Mouse (Mus musculus) thymus, postnatal 4 days (tissue): Measurements from ENCODE around the gene Fam166b.

Experiments used
- DNase-seq: peaks from one replicate; pipeline ENCODE4 v3.0.0; 2021

The Fam166b gene

DNA sequence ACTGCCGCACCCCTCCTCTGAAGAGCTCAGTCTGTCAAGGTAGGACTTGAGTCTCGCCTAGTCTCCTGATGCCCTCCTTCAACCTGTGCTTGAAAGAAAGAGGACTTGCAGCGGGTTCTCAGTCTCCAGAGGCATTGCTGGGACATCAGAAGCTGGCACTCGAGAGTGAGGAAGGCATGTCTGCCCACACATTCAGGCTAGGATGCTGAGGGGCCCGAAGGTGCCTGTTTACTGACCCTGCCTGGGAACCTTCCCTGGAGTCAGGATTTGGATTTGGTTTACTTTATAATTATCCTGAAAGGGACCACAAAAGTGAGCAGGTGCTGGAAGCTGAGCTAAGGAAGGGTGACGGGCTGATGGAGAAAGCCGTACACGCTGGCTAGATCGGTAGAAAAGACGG is 27.4 kb downstream of the Fam166b start:
- no peak for DNase-seq

DNA sequence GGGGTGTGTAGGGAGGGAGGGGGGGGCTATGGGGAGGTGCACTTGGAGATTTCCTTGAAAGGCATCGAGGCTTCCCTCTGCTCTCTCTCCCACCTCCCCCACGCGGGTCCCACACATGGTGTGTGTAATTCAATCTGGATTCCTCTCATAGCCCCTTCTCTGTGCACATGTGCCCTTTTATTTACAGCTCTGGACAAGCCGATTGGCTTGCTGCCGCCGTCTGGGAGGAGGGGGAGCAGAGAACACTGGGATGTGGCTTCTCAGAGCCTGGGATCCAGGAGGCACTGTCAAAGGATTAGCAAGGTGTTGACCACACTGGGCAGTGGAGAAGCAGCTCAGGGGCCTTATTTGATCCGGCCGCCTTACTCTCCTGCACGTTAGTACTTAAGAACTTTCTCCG is 28.0 kb downstream of the Fam166b start:
- no peak for DNase-seq

DNA sequence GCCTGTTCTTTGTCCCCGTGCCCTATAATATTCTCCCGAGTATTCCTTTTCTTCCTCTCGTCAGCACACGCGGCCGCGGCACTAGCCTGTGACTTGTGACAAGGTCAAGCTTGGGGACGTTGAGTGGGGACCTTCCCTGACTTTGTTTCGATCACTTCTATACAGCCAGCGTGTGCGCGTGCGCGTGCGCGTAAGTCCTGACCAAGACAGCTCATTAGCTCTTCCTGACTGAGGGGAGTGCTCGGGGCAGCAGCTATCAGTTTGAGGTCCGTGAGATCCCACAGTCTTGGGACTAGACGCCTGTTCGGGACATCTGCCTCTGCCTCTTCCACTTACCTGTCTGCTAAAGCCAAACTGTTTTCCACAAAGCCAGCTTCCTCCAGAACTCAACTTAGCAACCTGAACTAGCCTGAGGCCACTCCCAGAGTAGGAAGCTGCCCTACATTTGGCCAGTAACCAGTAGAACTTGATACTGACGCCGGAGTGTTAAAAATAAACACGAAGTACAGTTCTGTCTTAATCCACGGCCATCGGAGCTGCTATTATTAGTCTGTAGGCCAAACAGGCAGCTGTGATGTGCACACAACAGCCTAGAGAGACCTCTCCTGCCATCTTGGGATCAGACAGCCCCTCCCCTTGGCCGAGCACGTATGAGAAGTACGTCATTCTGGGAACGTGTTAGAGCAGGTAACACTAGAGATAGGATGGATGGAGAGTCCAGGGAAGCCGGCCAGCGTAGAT is 29.4 kb downstream of the Fam166b start:
- no peak for DNase-seq

DNA sequence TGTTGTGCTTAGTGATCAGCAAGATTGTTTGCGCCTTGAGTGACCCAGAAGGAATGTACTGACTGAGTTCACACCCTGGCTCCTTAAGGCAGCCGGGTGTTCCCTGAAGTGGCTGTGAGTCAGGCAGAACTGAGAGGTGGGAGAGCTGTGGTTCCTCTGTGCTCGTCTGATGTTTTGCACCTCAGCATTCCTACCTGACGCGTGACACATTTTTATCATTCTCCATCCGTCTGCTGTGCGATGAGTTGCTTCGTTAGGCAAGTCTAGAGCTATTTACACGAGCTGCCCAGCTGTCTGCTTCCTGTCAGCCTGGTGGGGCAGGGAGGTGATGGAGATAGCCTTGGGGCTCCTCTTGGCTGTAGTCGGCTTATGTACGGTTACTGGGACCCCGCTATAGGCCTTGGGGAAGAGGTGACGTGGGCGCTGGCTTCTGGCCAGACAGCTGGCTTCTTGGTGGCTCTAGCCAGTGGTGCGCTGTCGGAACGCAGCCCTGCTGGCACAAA is 30.1 kb downstream of the Fam166b start:
- no peak for DNase-seq

DNA sequence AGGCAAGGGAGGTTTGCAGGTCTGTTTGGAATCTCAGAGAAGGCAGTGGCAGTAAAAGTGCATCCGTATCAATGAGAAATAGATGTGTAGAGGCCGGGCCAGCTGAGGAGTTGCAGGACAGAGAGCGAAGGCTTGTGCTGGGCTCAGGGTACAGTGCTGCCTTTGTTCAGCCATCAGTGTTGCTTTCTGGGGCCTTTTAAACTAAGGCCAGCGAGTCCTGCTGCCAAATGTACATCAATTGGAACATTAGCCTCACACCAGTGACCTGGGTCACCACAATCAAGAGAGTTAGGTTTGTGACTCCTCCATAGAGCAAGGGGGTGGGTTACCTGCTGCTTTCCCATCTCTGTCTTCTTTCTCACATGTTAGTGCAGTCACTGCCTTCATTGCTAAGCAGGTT is 30.9 kb downstream of the Fam166b start:
- no peak for DNase-seq

DNA sequence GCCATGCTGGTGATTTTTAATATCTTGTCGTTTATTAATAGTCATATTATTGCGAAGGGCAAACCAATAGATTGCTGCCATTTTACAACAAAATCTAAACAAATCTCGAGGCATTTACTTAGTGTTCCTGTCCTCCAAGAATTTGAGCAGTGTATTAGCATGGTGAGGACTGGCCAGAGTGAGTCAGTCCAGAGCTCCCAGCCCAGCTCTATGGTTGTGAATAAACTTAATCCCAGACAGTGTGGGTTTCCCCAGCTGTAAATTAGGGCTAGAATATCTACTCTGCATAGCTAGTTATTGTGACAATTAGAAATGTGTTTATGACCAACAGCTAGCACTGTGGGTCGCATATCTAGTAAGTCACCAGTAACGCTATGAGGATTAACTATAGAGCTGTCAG is 32.6 kb downstream of the Fam166b start:
- DNase-seq = no peak

DNA sequence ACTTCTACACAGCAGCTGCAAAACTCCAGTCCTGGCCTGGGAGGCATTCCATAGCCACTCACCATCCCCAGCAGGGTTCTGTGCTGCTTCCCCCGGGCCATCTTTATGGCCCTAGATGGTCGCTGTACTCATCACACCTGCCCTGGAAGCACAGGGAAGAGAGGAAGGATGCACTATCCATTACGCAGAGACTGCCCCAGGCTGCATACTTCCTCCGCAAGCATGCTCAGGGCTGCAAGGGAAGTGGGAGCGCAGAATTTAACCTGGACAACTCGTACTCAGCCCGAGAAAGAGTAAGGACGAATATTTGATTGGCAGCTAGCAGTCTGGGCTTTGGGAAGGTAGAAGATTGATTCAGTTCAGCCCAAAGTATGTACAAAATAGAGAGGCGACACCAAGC is 33.1 kb downstream of the Fam166b start:
- DNase-seq = no peak

DNA sequence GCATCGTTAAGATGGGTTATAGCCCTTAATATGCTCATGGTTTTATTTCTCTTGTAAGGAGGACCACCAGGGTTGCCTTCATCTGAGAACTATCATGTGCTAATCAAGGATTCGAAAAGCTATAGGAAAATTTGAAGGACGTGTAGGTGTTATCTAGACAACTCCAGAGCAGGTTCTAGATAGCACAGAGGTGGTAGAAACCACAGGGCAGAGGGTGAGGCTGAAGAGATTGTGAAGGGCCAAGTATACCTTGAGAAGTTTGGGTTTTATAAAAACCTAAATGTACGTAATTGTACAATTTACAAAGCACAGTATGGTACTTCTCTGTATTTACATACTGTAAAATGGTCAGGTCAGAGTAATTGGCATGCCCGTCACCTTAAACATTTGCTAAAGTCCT is 33.8 kb downstream of the Fam166b start:
- DNase-seq = no peak

DNA sequence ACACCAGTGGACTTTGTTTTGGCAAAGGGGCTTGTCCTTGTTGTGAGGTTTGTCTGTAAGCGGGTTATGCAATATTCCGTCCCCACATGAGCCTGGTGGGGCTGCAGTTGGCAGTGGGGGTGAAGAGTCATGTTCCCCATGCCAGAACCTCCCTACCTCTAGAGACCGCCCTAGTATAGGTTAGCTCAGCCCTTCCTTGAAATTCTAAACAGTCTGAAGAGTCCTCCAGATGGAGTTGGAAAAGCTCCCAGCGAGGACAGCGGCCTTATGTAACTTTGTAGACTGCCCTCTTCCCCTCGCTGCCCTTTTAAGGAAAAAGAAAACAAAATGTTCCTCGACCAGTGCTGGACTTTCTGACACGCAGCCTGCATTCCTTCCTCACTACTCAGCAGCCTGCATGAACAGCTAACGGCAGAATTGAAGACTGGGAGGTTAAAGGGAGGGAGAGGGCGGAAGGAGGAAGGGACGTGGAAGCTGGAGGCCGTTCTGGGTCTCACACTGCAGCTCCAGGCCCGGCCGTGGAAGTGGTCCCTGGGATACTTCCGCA is 34.5 kb downstream of the Fam166b start:
- DNase-seq = no peak

DNA sequence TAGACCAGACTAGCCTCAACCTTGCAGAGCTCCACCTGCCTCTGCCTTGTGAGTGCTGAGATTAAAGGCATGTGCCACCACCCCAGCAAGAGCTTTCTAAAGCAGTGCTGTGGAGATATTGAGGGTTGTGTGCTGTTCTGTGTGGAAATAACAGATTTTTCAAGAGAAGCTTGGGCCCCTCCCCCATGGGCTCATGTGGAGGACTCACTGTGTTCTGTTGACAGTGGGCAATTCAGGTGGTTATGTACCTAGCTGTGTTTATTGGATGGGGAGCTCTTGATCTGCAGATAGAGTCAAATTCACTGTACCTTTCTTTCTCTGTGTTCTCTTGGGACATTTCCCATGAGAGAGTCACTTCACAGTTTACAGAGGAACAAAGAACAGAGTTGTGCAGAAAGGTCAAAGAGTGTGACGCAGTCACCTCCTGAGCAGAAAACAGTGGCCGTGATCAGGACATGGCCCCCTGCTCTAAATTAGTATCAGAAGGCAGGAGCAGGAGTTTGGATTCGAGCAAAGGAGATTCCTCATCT is 37.3 kb downstream of the Fam166b start:
- DNase-seq = no peak

DNA sequence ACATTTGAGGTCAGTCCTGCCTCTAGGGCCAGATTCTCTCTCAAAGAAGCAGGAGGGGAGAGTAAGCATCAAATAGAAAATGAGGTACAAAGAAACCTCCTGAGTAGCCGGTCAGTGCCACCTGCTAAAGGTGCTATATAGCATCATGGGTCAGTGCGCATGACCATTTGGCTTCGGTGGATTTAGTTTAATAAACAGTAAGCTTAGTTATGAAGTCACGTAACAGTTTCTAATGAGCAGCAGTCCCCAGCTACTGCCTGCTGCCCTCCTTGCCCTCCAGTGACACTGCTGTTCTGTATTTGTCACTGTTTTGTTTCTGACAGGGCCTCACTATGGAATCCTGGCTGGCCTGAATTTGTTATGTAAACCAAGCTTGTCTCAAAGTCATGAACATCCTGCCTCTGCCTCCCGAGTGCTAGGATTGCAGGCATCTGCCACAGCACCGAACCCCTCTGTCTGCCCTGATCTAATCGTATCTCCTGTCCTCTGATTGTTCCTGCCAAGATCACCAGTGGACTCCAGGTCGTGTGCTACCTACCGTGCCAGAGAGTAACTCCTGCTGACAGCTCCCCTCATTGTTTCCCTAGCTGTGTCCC is 39.0 kb downstream of the Fam166b start:
- no peak for DNase-seq

DNA sequence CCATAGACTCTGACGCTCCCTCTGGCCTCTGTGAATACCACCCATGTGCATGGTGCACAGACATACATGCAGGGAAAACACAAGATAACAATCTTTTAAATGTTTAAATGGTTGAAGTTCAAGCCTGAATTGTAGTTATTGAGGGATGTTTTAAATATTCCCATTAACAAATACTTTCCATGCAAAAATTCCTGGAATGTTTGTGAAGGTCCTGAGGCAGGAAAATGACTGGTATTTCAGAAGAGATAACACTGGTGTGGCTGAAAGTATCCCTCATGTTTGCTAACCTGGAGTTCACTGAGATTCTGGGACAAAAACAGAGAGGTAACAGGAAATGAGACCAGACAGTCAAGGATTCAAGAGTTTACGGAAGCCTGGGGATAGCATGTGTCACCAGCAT is 39.5 kb downstream of the Fam166b start:
- no peak for DNase-seq

DNA sequence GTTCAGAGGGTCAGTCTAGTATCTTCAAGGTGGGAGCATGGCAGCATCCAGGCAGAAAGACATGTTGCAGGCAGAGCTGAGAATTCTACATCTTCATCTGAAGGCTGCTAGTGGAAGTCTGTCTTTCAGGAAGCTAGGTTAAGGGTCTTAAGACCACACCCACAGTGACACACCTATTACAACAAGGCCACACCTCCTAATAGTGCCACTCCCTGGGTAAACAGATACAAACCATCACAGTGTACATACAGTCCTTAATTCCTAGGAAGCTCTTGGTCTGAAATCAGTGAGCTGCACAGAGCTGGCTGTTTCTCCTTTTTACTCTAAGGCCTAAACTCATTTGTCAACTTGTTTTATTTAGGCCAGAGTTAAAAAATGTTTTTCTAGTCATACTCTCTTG is 42.0 kb downstream of the Fam166b start:
- DNase-seq = no peak

DNA sequence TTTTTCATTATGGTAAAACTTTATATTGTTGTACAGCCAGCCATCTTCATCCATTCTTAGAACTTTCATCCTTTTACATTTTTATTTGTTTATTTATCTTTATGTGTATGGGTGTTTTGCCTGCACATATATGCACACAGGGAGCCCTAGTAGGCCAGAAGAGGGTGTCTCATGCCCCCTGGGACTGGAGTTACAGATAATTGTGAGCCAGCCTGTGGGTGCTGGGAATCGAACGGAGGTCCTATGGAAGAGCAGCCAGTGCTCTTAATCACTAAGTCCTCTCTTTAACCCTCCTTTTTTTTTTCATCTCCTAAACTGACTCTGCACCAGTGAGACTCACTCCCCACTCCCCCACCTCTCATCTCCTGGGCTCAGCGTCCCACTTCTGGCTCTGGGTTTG is 44.4 kb downstream of the Fam166b start:
- no peak for DNase-seq

DNA sequence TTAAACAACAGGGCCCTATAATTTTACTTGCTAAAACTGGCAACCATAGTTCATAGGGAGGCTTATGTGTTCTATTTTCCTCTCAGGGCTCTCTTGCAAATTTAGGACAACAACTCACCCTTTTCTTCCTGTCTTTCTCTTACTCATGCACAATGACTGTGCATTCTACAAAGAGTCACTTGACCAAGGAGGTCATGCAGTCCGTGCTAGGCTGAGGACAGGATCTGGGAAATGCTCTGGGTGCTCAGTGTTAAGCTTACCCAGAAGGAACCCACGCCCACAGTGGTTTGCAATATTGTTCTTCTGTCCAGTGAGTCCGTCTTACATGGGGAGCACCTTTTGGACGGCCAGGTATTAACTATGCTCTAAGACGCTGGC is 44.9 kb downstream of the Fam166b start:
- no peak for DNase-seq

DNA sequence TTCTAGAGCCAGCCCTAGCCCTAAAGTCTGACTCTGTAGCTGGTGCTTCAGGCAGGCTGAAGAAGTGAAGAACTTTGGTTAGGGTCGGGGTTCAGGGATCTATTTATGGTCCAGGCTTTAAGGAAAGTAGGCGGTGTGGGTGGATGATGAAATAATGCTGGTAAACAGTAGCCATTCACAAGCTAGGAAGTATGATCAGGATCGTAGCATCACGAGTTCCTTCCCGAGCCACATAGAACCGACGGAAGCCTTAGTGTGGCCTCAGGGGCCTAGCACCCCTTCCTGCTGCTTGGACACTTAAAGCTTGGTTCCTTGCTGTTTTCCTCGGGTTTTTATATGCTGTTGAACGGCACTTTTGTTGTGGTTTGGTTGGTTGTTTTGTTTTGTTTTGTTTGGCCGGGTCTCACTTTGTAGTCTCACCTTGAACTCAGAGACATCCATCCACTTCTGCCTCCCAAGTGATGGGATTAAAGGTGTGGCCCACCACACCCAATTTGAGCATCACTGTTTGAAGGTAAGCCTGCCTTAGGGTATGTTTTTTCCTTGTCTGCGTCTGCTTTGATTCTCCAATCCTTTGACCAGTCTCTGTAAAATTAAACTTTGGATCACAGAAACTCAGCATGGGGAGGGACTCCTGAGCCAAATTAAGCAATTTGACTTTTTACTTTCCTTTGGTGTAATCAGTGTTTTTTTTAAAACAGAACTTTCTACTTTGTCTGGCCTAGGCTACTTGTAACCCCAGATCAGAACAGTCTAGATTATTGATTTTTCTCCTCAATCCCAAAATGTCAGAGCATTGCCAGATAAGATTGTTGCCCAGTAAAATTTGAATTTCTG is 45.5 kb downstream of the Fam166b start:
- DNase-seq = no peak

DNA sequence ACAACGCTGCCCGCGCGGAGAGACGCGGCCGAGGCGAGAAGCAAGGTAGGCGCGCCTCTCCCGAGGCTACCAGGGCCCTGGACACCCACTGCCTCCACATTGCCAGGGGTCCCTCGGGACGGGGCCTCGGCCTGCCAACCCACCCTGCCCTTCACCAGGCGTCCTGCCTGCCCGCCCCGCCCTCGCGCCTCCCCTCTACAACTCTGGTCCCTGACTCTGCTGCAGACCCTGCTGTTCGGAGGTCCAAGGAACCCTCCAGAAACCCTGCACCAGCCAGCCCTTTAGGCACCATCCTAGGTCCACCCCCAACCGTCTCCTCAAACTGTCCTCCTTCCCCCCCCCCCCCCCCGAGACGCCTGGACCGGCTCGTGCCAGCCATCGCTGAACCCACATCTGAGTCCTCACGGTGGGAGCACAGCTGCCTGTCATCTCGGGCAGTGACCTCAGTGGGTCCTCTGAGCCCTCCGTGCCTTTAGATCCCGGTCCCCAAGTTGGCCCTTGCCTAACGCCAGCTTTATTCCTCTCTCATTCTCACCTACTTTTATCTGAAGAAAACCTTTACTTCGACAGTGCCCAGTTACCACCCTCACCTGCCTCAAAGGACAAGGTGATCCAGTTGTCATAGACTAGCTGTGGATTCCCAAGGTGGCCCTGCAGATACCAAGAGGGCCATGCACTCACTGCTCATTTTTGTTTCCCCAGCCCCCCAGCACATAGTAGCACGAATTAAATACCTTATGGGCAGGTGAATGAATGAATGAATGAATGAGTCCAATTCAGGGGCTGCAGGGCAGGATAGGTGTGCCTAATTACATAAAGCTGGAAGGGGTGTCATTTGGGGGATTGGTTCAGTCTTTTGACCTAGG is 46.5 kb downstream of the Fam166b start:
- no peak for DNase-seq

DNA sequence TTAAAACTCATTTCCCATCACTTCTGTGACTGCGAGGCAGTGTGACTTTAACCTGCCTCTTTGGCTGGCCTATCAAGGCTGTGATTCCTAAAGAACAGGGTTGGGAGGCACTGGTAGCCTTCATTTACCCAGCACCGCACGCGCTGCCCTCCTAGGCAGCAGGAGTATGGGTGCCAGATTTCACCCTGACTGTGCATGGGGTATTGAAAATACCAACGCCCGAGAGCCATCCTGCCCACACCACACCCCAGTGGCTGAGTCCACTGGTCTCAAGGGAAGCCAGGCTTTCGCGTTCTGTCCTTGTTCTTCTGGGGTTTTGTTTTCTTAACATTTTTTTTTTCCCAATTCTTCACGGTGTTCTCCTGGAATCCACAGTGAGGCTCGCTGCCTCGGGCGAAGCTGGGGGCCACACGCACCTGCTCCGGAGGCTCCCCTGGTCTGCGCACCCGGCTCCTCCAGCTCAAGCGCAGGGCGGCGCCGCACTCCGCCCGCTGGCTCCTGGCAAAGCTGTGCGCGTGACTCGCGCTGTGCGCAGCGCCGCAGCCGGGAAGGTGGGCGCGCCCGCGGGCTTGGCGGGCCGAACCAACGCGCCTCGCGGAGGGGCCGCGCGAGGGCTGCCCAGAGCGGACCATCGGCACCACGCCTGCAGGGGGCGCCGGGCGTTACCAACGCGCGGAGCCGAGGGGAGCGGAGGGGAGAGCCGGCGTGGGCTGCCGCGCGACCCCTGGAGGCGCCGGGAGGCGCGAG is 47.4 kb downstream of the Fam166b start, which contains the start of gene Rusc2:
TSS of gene Rusc2 (plus strand) at position 572 of the 747 bp plus-strand sequence.
- peak; percentile 87 for DNase-seq

DNA sequence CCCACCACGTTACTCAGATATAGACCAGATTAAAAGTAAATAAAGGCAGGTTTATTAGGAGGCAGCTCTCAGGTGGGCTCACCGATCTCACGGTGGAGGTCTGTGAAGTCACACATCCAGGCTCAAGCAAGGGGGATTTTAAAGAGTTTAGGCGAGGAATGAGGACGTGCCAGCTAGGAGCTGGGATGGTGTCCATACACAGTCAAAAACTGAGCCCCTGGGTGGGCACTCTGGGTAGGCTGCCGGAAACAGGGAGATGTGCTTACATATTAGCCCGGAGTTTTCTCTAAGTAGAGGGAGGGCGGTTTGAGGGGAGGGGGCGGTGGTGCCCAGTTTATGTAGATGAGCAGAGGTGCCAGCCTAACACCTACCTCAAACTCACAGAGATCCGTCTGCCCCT is 48.0 kb downstream of the Fam166b start:
- DNase-seq = no peak

DNA sequence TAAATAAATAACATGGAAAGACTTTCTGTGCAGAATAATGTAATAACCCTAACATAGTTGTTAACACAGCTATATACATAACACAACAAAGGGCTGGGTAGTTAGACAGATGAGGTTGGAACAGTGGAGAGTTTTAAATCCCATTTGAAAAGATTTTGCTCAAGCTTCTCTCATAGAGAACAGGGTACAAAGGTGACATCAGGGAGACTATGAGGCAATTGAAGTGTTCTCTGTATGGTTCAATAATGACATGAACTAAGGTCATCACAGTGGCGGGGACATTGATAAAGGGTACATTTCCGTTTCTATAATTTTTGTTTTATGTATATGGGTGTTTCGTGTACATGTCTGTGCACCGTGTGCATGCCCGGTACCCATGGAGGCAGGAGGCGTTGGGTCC is 49.3 kb downstream of the Fam166b start:
- DNase-seq = no peak
